Comparison of ENCODE assay signal across 8 mouse cellular contexts in the genomic region with DNA sequence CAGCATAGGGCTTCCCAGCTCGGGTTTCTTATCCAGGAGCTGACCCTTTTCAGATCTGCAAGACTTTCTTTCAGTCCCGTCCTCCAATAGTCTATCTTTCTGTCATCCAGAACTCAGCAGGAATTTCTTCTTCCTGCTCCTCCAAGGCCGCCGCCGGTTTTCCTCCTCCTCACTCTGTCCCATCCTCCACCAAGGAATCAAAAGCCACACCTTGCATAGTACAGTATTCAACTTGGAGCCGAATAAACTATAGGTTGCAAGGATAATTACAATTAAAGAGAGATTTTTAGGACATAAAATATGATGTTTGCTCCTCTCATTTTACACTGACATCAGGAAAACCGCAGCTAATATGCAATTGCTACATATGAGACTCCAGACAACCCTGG. TPM values are rescaled to one million over a fixed set of nuclear protein-coding genes. Genes with fewer than 3 reads are reported as not detected.
A peak's percentile ranks its signal among the peaks of the same experiment; 100 is the strongest.
DNase-seq lines count a peak whose midpoint lies in the region; ATAC-seq and TF ChIP-seq lines count a peak whose summit lies in the region.
"Not testable (repeated sequence)": the region's sequence is repeated elsewhere in the genome, so short reads cannot be mapped to it uniquely, and the experiment has no call there.

No protein-coding gene starts in this region.

- H3K4me1 ChIP-seq in embryonic facial prominence, embryonic 11.5 days (ENCODE audit: control insufficient read depth, insufficient read depth, low read length); hindbrain, embryonic 15.5 days (replicated peaks); limb, embryonic 10.5 days; lung, postnatal 0 days (ENCODE audit: insufficient read depth, low read depth, low read length); neural tube, embryonic 11.5 days (ENCODE audit: control insufficient read depth, insufficient read depth, low read length): not testable (repeated sequence)

- intact Hi-C loops in gastrocnemius, adult 2 months (cut with DNase I), result not testable (repeated sequence)

- H3K36me3 ChIP-seq in embryonic facial prominence, embryonic 11.5 days (replicated peaks; ENCODE audit: control insufficient read depth, insufficient read depth, low read depth, low read length); hindbrain, embryonic 15.5 days; limb, embryonic 10.5 days; lung, postnatal 0 days (ENCODE audit: insufficient read depth, low read length); neural tube, embryonic 11.5 days (ENCODE audit: control insufficient read depth, insufficient read depth, low read length): not testable (repeated sequence)

- ATAC-seq in embryonic facial prominence, embryonic 11.5 days (replicated peaks; ENCODE audit: insufficient number of reproducible peaks, low FRiP score, low TSS enrichment, low read depth), result peak; percentile 88
- ATAC-seq in hindbrain, embryonic 15.5 days (ENCODE audit: low FRiP score, low read depth), result peak; percentile 92
- ATAC-seq in lung, postnatal 0 days, result not testable (repeated sequence)
- ATAC-seq in neural tube, embryonic 11.5 days (ENCODE audit: insufficient read depth, low FRiP score, low TSS enrichment), result peak; percentile 81

- not testable (repeated sequence) for H3K9me3 ChIP-seq in embryonic facial prominence, embryonic 11.5 days (replicated peaks; ENCODE audit: control insufficient read depth, low read length); hindbrain, embryonic 15.5 days; limb, embryonic 10.5 days (replicated peaks); lung, postnatal 0 days (ENCODE audit: low read length); neural tube, embryonic 11.5 days (ENCODE audit: control insufficient read depth, low read length)

- H3K4me3 ChIP-seq in embryonic facial prominence, embryonic 11.5 days (ENCODE audit: low read depth, low read length), result peak overlapping the region; percentile 33
- H3K4me3 ChIP-seq in gastrocnemius, adult 2 months, result peak overlapping the region; percentile 70
- H3K4me3 ChIP-seq in hindbrain, embryonic 15.5 days, result peak overlapping the region; percentile 58
- peak overlapping the region; percentile 53 for H3K4me3 ChIP-seq in limb, embryonic 10.5 days
- peak overlapping the region; percentile 45 for H3K4me3 ChIP-seq in lung, postnatal 0 days (ENCODE audit: low read depth, low read length)
- peak overlapping the region; percentile 41 for H3K4me3 ChIP-seq in neural tube, embryonic 11.5 days (ENCODE audit: low read depth, low read length)

- not testable (repeated sequence) for H3K27me3 ChIP-seq in embryonic facial prominence, embryonic 11.5 days (ENCODE audit: control insufficient read depth, insufficient read depth, low read length); hindbrain, embryonic 15.5 days; limb, embryonic 10.5 days (ENCODE audit: low read depth, poor library complexity, severe bottlenecking); lung, postnatal 0 days (replicated peaks; ENCODE audit: insufficient read depth, low read length); neural tube, embryonic 11.5 days (ENCODE audit: control insufficient read depth, insufficient read depth, low read length)

- not testable (repeated sequence) for H3K9ac ChIP-seq in embryonic facial prominence, embryonic 11.5 days (replicated peaks; ENCODE audit: low read length); lung, postnatal 0 days (replicated peaks; ENCODE audit: low read depth); neural tube, embryonic 11.5 days (ENCODE audit: low read length)
- H3K9ac ChIP-seq in hindbrain, embryonic 15.5 days, result peak overlapping the region; percentile 60; the same call in 1 of the 2 replicates

- TF ChIP-seq CTCF in gastrocnemius, adult 2 months (IDR thresholded peaks at IDR 0.05); lung, postnatal 0 days (IDR thresholded peaks at IDR 0.05): not testable (repeated sequence)

- DNase-seq in NIH3T3 (ENCODE audit: low read depth), result peak; percentile 1
- DNase-seq in embryonic facial prominence, embryonic 11.5 days (ENCODE audit: low spot score); gastrocnemius, adult 2 months; lung, postnatal 0 days (ENCODE audit: low spot score): not testable (repeated sequence)
- DNase-seq in limb, embryonic 10.5 days (ENCODE audit: low spot score), result peak; percentile 35
- DNase-seq in neural tube, embryonic 11.5 days (ENCODE audit: low spot score), result peak; percentile 21
- DNase-seq in yolk sac, embryonic 10.5 days (ENCODE audit: low spot score), result peak; percentile 17

- 10% methylated on average over 7 of the region's 7 CpGs for WGBS in embryonic facial prominence, embryonic 11.5 days
- WGBS in hindbrain, embryonic 15.5 days, result 4% methylated on average over 7 of the region's 7 CpGs
- 8% methylated on average over 7 of the region's 7 CpGs for WGBS in limb, embryonic 10.5 days
- WGBS in lung, postnatal 0 days, result 7% methylated on average over 7 of the region's 7 CpGs
- 8% methylated on average over 7 of the region's 7 CpGs for WGBS in neural tube, embryonic 11.5 days

- 0 out of 2 replicates have a peak overlapping the region, but pooled peaks have one; percentile 2 for H3K4me2 ChIP-seq in embryonic facial prominence, embryonic 11.5 days (ENCODE audit: low read depth, low read length)
- H3K4me2 ChIP-seq in hindbrain, embryonic 15.5 days, result peak overlapping the region; percentile 67
- peak overlapping the region; percentile 57 for H3K4me2 ChIP-seq in lung, postnatal 0 days (replicated peaks; ENCODE audit: low read depth, low read length)
- peak overlapping the region; percentile 42 for H3K4me2 ChIP-seq in neural tube, embryonic 11.5 days (ENCODE audit: low read depth)

- not testable (repeated sequence) for H3K27ac ChIP-seq in embryonic facial prominence, embryonic 11.5 days (replicated peaks; ENCODE audit: low read depth, low read length); gastrocnemius, adult 2 months; limb, embryonic 10.5 days; lung, postnatal 0 days (ENCODE audit: low read length); neural tube, embryonic 11.5 days (ENCODE audit: low read depth, low read length)
- H3K27ac ChIP-seq in hindbrain, embryonic 15.5 days (replicated peaks), result peak overlapping the region; percentile 34; the same call in 1 of the 2 replicates

- not testable (repeated sequence) for TF ChIP-seq EP300 in lung, postnatal 0 days (IDR thresholded peaks at IDR 0.05)

RNA-seq across cellular contexts. Expression of gene 6720489N17Rik, which starts 0.3 kb away (rescaled TPM):
- 19.3 and 23.2 TPM in 2 replicates for polyA plus RNA-seq in embryonic facial prominence, embryonic 11.5 days (2014; fragmentation: Nextera tagmentation; extraction: Ambion mirVana)
- under 1 TPM; 0.61 to 0.82 TPM for total RNA-seq in gastrocnemius, adult 2 months (2021)
- 6.9 and 7.5 TPM in 2 replicates for polyA plus RNA-seq in hindbrain, embryonic 15.5 days (2015; fragmentation: Nextera tagmentation; extraction: Ambion mirVana)
- 12.6 and 18.5 TPM in 2 replicates for polyA plus RNA-seq in limb, embryonic 10.5 days (2016; fragmentation: Nextera tagmentation; extraction: Ambion mirVana)
- 2.6 and 3.6 TPM in 2 replicates for polyA plus RNA-seq in lung, postnatal 0 days (2015; fragmentation: Nextera tagmentation; extraction: Ambion mirVana)
- 14.4 and 16.8 TPM in 2 replicates for polyA plus RNA-seq in neural tube, embryonic 11.5 days (2014; fragmentation: Nextera tagmentation; extraction: Ambion mirVana)

RNA-seq across cellular contexts. Expression of gene Zfp934, which starts 53.3 kb away (rescaled TPM):
- polyA plus RNA-seq in embryonic facial prominence, embryonic 11.5 days (2014; fragmentation: Nextera tagmentation; extraction: Ambion mirVana), result 27.2 and 27.4 TPM in 2 replicates
- total RNA-seq in gastrocnemius, adult 2 months (2021), result 1 to 10 TPM; 2.3 to 3.0 TPM
- 9.7 and 10.4 TPM in 2 replicates for polyA plus RNA-seq in hindbrain, embryonic 15.5 days (2015; fragmentation: Nextera tagmentation; extraction: Ambion mirVana)
- polyA plus RNA-seq in limb, embryonic 10.5 days (2016; fragmentation: Nextera tagmentation; extraction: Ambion mirVana), result 20.2 and 27.1 TPM in 2 replicates
- polyA plus RNA-seq in lung, postnatal 0 days (2015; fragmentation: Nextera tagmentation; extraction: Ambion mirVana), result 3.8 and 4.2 TPM in 2 replicates
- polyA plus RNA-seq in neural tube, embryonic 11.5 days (2014; fragmentation: Nextera tagmentation; extraction: Ambion mirVana), result 20.0 and 24.7 TPM in 2 replicates

Comparison
In these comparisons a context has a peak if more than half of its experiments do, and no peak if none do; other contexts are left out.
1. H3K4me2 ChIP-seq: peak in every context shown above with its lines; median percentile 67 in hindbrain, embryonic 15.5 days; 57 in lung, postnatal 0 days; 42 in neural tube, embryonic 11.5 days; 2 in embryonic facial prominence, embryonic 11.5 days.